In genomic region chr10:68089435-68090196, GRCm38 (mm10) we compare ENCODE assay signal across 8 mouse cellular contexts.
DNase-seq lines count a peak whose midpoint lies in the region; ATAC-seq and TF ChIP-seq lines count a peak whose summit lies in the region.

No protein-coding gene starts in this region.

- peaks cover 8% of the 10 kb centered on the region; the same call in 1 of the 2 replicates for H3K36me3 ChIP-seq in heart, postnatal 0 days (replicated peaks; ENCODE audit: control insufficient read depth, insufficient read depth, low read length)
- peaks cover 7% of the 10 kb centered on the region; the same call in 1 of the 2 replicates for H3K36me3 ChIP-seq in stomach, embryonic 15.5 days

- 42% methylated on average over 15 of the region's 15 CpGs for WGBS in lung, adult 2 months
- 38% methylated on average over 15 of the region's 15 CpGs for WGBS in heart, postnatal 0 days
- 56% methylated on average over 15 of the region's 15 CpGs for WGBS in stomach, embryonic 15.5 days

- TF ChIP-seq CTCF in lung, adult 2 months (IDR thresholded peaks at IDR 0.05; ENCODE audit: insufficient read depth, low read length) = peak; percentile 65
- TF ChIP-seq CTCF in heart, postnatal 0 days (IDR thresholded peaks at IDR 0.05; ENCODE audit: low read depth) = peak; percentile 66

- H3K4me2 ChIP-seq in heart, postnatal 0 days (ENCODE audit: low read depth, low read length) = peak overlapping the region; percentile 35
- H3K4me2 ChIP-seq in stomach, embryonic 15.5 days = no peak overlapping the region

- intact Hi-C loops in left cerebral cortex, postnatal 4 days (cut with DNase I) = no loop called here

- no peak for TF ChIP-seq EP300 in heart, postnatal 0 days (IDR thresholded peaks at IDR 0.05; ENCODE audit: low read depth)

- no peak overlapping the region for H3K9ac ChIP-seq in heart, postnatal 0 days (replicated peaks; ENCODE audit: low read depth, low read length)
- H3K9ac ChIP-seq in stomach, embryonic 15.5 days = no peak overlapping the region

- H3K9me3 ChIP-seq in heart, postnatal 0 days (replicated peaks; ENCODE audit: control insufficient read depth, low read length) = no peaks in the 10 kb centered on the region
- H3K9me3 ChIP-seq in stomach, embryonic 15.5 days = no peaks in the 10 kb centered on the region

- no peaks in the 10 kb centered on the region for H3K27me3 ChIP-seq in heart, postnatal 0 days (ENCODE audit: control insufficient read depth, insufficient read depth, low read length)
- H3K27me3 ChIP-seq in stomach, embryonic 15.5 days (replicated peaks) = no peaks in the 10 kb centered on the region

- no peak for DNase-seq in lung, adult 2 months
- DNase-seq in lung, adult 18-20 months = no peak
- DNase-seq in heart, postnatal 0 days (ENCODE audit: low spot score) = peak; percentile 54
- no peak for DNase-seq in left cerebral cortex, postnatal 4 days
- DNase-seq in urinary bladder, postnatal 36 days (ENCODE audit: low spot score in 2 of 2) = no peak
- DNase-seq in adrenal gland, adult 2 months = no peak

- peak; percentile 71 for ATAC-seq in activated CD4-positive, CD25-positive, alpha-beta regulatory T cell, adult 4 months
- ATAC-seq in heart, postnatal 0 days (ENCODE audit: insufficient read depth, low read depth) = peak; percentile 59
- ATAC-seq in stomach, embryonic 15.5 days (ENCODE audit: insufficient read depth, low FRiP score, low read depth) = no peak

- no peak for TF ChIP-seq POLR2A in lung, adult 2 months (IDR thresholded peaks at IDR 0.05; ENCODE audit: borderline replicate concordance, extremely low read depth, low read depth, low read length)

- H3K4me1 ChIP-seq in lung, adult 2 months (ENCODE audit: control insufficient read depth, insufficient read depth, low read length) = peaks cover 27% of the 10 kb centered on the region
- H3K4me1 ChIP-seq in heart, postnatal 0 days (ENCODE audit: control insufficient read depth, insufficient read depth) = peaks cover 21% of the 10 kb centered on the region
- H3K4me1 ChIP-seq in stomach, embryonic 15.5 days = peaks cover 11% of the 10 kb centered on the region; the same call in 1 of the 2 replicates

- H3K27ac ChIP-seq in heart, postnatal 0 days (ENCODE audit: low read depth) = peak overlapping the region; percentile 90
- peak overlapping the region; percentile 40; the same call in 1 of the 2 replicates for H3K27ac ChIP-seq in stomach, embryonic 15.5 days

- H3K4me3 ChIP-seq in lung, adult 2 months (replicated peaks; ENCODE audit: extremely low read depth, low read depth, low read length) = no peak overlapping the region
- H3K4me3 ChIP-seq in heart, postnatal 0 days (ENCODE audit: low read depth, low read length) = no peak overlapping the region
- H3K4me3 ChIP-seq in stomach, embryonic 15.5 days (replicated peaks) = no peak overlapping the region
